Mouse (Mus musculus) liver, adult (tissue): Measurements from ENCODE around the gene Fam102a.

Source experiments
- GATA4 ChIP-seq: IDR thresholded peaks from 2 replicates; pipeline ENCODE4 v1.6.1; 2014; ENCODE audit warnings: mild to moderate bottlenecking, low read length; ENCODE audit not compliant: insufficient replicate concordance

The Fam102a gene

DNA sequence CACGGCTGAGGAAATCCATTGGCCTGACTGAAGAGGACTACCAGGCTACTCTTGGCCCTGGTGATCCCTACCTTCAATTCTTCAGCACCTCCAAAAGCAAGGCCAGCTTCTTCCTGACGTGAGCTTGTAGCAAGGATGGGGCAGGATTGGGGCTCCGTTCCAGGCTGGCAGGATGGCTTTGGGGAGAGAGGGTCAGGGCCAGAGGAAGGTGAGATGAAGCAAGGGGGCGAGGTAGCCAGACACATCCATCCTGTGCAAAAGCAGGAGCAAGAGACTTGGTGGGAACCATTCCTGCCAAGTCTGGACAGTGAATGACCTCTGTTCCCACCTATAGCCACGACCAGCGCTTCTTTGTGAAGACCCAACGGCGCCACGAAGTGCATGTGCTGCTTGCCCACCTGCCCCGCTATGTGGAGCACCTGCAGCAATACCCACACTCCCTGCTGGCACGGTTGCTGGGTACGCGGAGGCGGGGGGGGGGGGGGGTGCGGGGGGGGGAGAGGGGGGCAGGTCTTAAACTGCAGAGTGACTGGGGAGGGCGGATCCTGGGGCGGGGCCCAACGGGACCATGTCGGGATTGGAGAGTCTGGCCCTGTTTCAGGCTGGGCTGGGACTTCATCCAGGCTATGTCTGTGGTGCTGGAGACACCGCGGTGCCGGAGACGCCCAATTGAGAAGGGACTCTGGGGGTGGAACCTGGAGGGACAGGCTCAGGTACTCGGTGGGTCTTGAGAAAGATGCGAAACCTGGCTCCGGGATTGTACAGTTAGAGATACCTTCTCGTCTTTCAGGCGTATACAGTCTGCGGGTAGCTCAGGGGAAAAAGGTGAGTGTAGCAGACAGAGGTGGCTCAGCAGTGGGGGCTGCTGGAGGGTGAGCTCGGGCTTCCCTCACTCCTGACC is 43.3 kb downstream of the Fam102a start:
- no peak for TF ChIP-seq GATA4

DNA sequence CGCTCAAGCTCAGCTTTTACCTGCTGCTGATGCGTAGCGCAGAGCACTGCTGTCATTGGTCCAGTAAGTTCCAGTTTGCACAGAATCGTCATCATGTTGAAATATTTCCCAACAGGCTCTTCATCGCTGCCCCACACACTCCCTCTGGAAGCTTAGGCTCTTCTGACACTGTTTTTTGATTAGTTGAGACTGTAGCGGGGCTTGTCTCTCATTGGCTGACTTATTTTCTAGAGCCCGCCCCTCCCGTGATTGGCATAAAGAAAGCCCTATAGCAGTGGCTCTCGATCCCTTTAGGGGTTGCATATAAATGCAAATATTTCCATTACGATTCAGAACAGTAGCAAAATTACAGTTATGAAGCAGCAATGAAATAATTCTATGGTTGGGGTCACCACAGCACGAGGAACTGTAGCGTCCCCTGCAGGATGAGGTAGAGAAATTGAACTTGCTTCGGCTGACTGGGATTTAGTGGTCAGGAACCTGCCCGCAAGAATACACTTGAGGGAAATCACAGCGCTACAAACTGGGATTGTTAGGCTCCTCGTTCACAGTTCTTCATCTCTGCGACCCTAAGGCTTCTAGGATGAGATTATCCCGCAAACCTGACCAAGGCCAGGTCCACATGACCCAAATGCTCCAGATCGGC is 46.4 kb downstream of the Fam102a start:
- no peak for TF ChIP-seq GATA4

DNA sequence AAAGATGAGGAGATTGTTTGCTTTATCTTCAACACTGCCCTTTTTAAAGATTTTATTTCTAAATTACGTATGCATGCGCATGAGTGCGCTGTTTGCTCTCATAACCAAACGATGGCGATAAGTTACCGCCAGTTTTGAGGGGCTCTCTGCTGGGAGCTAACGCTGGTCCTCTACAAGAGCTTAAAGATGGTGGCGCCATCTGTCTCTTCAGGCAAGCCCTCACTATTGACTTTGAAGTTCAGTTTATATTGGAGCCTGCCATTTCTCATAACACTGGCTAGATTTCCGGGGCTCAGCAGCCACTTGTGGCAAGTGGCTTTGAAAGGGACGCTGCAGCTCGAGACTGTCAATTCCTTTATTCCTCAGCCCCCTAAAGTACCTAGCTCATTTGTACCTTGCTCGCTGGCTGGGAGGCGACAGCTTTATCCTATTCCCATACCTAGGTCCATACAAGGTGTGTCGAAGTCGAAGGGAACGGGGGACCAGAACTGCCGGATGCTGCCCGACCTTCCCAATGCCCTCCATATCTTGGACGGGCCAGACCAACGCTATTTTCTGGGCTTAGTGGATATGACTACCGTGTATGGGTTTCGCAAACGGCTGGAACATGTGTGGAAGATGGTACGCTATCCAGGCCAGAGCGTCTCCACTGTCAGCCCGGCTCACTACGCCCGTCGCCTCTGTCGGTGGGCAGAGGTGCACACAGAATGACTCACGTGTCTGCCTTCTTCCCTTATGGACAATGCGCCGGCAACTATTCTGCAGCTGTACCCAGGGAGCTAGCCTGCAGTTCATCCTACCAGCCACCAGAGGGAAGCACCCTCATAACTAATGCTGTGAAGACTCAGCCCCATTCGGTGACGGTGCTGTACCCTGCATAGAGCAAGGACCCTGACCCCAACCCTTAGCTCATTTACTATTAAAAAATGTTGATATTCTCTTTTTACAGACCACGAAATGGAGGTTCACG is 48.0 kb downstream of the Fam102a start:
- no peak for TF ChIP-seq GATA4

- TF ChIP-seq GATA4: no peak
Observed at GRCm38 (mm10) chr2:32585149-32585714, 50.1 kb downstream of the Fam102a start.

DNA sequence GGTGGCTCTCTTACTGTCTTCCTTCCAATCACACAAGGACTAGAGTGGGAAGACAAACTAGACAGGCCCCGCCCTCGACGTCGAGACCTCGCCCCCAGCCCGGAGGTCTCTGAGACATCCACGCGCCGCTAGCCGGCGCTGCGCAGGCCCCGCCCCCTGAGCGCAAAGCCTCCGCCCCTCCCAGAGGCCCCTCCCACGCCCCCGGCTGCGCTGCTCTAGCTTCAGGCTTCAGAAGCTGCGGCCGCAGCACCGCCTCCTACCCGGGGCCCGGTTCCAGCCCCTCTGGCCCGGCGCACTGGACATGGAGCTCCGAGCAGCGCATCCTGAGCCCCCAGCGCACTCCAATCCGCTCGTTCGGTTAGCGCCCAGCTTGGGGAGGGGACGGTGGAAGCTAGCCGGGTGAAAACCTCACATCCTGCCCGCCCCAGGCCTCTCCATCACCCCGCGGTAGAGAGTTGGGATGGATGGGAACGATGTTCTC is 51.8 kb downstream of the Fam102a start, which contains the start of gene St6galnac4:
Gene St6galnac4 (plus strand): TSS at position 225 of the 481 bp plus-strand sequence.
- no peak for TF ChIP-seq GATA4

- TF ChIP-seq GATA4: no peak
Observed at GRCm38 (mm10) chr2:32587731-32588321, 52.7 kb downstream of the Fam102a start.

GRCm38 (mm10) chr2:32589213-32589795 is 54.2 kb downstream of the Fam102a start:
- TF ChIP-seq GATA4: no peak

DNA sequence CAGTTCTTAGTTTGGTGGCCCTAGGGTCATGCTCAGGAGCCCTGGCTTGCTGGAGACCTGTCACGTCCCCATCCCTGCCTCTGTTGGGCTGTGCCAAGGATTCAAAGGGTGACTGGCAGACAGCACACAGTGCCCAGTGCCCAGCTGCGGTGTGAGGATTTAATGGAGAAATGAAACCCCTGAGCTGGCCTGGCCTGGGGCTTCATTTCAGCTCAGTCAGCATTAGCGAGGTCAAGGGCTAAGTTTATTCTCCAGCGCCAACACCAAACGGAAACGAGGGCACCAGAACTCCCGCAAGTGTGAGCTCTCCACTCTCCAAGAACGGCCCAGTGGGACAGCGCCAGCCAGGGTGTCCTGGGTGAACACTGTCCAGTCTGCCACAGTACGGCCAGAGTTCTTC is 55.1 kb downstream of the Fam102a start:
- no peak for TF ChIP-seq GATA4

GRCm38 (mm10) chr2:32591249-32591648 is 56.1 kb downstream of the Fam102a start:
- no peak for TF ChIP-seq GATA4

DNA sequence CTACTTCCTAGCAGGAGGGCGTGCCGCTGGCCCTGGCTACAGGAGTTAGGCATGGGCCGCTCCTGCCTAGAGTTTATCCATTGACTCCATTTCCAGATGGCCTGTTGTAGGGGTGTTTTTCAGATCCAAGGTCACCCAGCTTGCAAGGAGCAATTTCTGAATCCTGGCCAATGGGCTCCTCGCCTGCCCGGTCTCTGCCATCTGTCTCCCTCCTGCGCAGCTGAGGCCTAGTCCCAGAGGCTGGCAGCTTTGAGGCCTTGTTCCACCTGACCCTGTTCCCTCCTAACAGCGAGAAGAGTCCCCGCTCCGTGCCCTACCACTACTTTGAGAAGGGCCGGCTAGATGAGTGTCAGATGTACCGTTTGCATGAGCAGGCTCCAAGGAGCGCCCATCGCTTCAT is 61.6 kb downstream of the Fam102a start:
- no peak for TF ChIP-seq GATA4

DNA sequence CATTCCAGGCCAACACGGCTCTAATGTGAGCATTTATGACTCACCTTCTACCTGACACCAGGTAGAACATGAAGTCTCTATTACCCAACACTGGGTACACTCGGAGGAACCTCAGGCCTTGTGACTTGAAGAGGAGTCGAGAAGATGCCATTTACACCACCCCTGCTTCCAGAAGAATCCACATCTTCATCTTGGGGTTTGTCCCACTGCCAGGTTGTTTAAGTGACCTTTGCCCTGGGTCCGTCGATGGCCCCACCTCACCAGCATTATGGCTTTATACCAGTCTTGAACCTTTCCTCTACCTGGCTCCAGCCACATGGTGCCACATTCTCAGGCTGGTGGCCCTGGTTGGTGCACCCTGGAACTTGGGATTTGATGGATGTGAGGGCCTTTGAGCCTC is 62.1 kb downstream of the Fam102a start:
- TF ChIP-seq GATA4: no peak

DNA sequence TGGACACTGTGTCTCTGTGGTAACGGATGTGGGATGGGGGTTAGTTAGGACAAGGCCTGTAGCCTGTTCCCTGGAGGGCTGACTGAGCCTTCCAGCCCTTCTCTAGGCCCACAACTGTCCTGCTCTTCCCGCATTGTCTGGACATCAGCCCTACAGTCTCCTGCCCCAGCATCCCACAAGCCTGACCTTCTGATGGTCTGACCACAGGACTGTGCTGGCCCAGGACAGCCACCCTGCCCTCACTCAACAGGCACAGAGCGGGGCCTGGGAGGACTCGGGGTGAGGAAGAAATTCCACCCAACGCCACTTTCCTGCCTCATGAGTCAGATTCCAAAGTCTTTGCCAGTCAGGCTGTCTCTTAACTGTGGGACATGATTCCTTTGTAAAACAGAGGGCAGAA is 62.6 kb downstream of the Fam102a start:
- TF ChIP-seq GATA4: no peak

DNA sequence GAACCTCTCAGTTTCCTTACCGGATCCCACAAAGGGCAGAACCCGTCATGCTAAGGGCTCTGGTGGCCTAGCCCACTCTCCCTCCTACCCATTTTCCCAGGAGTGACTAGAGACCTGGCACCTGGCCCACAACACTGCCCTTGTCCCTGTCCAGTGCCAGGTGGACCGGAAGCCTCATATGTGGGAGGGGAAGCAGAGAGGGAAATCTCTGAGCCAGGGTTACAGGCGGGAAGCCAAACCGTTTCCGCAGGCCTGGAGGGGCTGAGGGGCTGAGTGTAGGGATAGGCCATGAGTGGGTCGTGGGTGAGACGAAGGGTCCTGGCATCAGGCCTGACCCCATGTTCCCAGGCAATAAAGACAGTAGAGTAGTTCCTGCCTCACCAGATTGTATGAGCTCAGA is 63.4 kb downstream of the Fam102a start:
- no peak for TF ChIP-seq GATA4

DNA sequence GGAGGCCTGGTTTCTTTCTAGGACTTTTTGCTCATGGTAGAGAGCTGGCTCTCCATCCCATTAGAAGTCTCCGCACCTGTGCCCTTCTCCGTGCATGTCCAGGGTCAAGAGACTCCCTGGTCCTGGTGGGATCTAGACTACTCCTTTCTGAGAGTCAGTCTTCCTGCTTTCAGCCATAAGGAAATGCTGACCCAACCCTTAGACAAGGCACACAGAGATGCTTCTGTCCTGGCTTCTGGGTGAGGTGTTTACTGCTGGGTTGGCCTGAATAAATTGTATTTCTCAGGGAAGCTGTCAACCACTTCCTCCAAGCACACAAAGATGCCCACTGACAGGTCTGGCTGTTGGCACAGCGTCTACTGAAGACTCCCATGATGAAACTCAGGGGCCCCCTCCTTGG is 64.3 kb downstream of the Fam102a start, which contains the start of gene St6galnac6:
Gene St6galnac6 (plus strand): TSS at position 301 of the 400 bp plus-strand sequence.
- TF ChIP-seq GATA4: no peak
